Mouse (Mus musculus) forebrain, embryonic 14.5 days (tissue): Measurements from ENCODE around the gene Lamtor2. TPM values are rescaled to one million over a fixed set of nuclear protein-coding genes. Genes with fewer than 3 reads are reported as not detected.

Experiments used
- ATAC-seq: fragments of 200-750 bp; cut with Nextera tagmentation; 2 replicates; pipeline ENCODE4 v1.8.0; 2017; ENCODE audit warnings: mild to moderate bottlenecking, moderate library complexity
- DNase-seq: peaks from one replicate; pipeline ENCODE4 v3.0.0-alpha.2; 2015; ENCODE audit warnings: low spot score
- H3K27ac ChIP-seq: fragments of 300-500 bp; sonication (generic); 2 replicates; pipeline ENCODE4 v1.5.1; 2014; ENCODE audit warnings: low read depth, mild to moderate bottlenecking, control low read depth, low read length, moderate library complexity
- H3K27me3 ChIP-seq: fragments of 300-500 bp; sonication (generic); replicated peaks from 2 replicates; pipeline ENCODE4 v1.6.1; 2014; ENCODE audit warnings: low read length, control low read depth, mixed read lengths; ENCODE audit not compliant: control insufficient read depth, insufficient read depth
- H3K36me3 ChIP-seq: fragments of 300-500 bp; sonication (generic); 2 replicates; pipeline ENCODE4 v1.6.1; 2014; ENCODE audit warnings: low read length, control low read depth; ENCODE audit not compliant: control insufficient read depth, insufficient read depth
- H3K4me1 ChIP-seq: fragments of 300-500 bp; sonication (generic); 2 replicates; pipeline ENCODE4 v1.6.1; 2014; ENCODE audit warnings: antibody characterized with exemption, low read length, control low read depth; ENCODE audit not compliant: control insufficient read depth, insufficient read depth
- H3K4me2 ChIP-seq: fragments of 300-500 bp; sonication (generic); 2 replicates; pipeline ENCODE4 v1.6.1; 2014; ENCODE audit warnings: mild to moderate bottlenecking, control low read depth, low read length
- H3K4me3 ChIP-seq: fragments of 300-500 bp; sonication (generic); 2 replicates; pipeline ENCODE4 v1.5.1; 2014; ENCODE audit warnings: low read depth, low read length, control low read depth
- H3K9ac ChIP-seq: fragments of 300-500 bp; sonication (generic); 2 replicates; pipeline ENCODE4 v1.6.1; 2014; ENCODE audit warnings: mild to moderate bottlenecking, low read length, control low read depth, moderate library complexity
- H3K9me3 ChIP-seq: fragments of 300-500 bp; sonication (generic); replicated peaks from 2 replicates; pipeline ENCODE4 v1.6.1; 2016; ENCODE audit warnings: low read length, control low read depth, mixed read lengths; ENCODE audit not compliant: control insufficient read depth
- WGBS: fragments of 180-500 bp; shearing (Covaris S2); extraction: QIAGEN DNeasy Blood & Tissue Kit; methylation state at CpG from one replicate; pipeline ENCODE4 v1.1.7; 2014; 5-methylcytosine and 5-hydroxymethylcytosine counted together
- polyA plus RNA-seq: library from polyadenylated mRNA; unstranded; fragments of >200 nt; fragmentation: Nextera tagmentation; extraction: Ambion mirVana; gene quantifications from 2 replicates; pipeline ENCODE4 v1.2.1, GENCODE M21; 2014

Gene Lamtor2
- polyA plus RNA-seq, 1 experiment from 2014 or later = 122 TPM

DNA sequence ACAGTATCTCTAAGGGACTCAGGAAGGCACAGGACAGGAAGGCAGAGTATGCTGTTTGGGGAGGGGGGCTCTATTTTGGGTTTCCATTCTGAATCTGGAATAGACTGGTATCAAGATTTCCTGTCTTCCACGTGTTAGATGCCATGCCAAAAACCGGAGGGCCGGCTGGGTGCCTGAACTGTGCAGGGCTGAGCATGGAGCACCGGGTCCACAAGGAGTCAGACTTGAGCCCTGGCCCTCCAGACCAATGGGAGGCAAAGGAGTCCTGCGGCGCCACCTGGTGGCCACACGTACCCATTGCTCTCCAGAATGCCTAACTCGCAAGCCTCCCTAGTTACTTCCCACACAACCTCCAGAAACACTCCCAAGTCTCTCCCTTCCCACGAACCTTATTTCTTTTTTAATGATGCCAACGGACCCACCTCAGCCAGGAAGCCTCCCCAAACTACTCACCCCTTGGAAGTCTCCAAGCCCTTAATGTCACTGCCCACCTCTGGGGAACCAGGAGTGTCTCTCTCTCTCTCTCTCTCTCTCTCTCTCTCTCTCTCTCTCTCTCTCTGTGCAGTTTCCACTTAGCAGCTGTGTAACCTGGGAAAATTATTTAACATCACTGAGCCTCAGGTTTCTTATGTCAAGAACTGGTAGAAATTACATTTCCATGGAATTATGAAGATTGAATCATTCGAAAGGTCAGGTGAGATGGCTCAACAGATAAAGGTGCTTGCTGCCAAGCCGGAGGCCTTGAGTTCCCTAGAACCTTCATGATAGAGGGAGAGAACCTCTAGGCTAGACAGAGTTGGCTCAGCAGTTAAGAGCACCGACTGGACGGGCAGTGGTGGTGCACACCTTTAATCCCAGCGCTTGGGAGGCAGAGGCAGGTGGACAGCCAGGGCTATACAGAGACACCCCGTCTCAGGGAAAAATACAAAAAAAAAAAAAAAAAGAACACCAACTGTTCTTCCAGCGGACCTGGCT lies 26.4 kb downstream of the Lamtor2 start:
- H3K27me3 ChIP-seq = no peaks in the 10 kb centered on the region
- no peak overlapping the region for H3K4me3 ChIP-seq
- WGBS = 32% methylated on average over 17 of the region's 17 CpGs
- H3K36me3 ChIP-seq = peaks cover 30% of the 10 kb centered on the region
- H3K9me3 ChIP-seq = no peaks in the 10 kb centered on the region
- DNase-seq (peak; percentile 90), ATAC-seq (peak; percentile 65)
- peak overlapping the region; percentile 34 for H3K4me2 ChIP-seq
- no peak overlapping the region for H3K27ac ChIP-seq
- H3K4me1 ChIP-seq = peaks cover 31% of the 10 kb centered on the region
- H3K9ac ChIP-seq = 0 out of 2 replicates have a peak overlapping the region, but pooled peaks have one; percentile 5

DNA sequence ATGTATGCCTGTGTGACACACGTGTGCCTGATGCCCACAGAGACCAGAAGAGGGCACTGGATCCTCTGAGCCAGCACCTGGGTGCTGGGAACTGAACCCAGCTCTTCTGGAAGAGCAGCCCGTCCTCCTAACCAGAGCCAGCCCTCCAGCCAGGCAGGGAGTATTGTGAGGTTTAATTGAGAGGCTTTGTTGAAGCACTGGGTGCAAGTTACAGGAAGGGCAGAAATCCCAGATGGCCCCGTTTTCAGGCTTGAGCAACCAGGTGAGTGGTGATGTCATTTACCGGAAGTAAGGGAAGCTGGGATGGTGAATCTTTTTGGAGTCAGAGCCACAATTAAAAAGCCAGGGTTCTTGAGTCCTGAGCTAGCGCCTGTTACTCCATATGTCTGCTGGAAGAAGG lies 27.9 kb downstream of the Lamtor2 start:
- ATAC-seq = no peak
- Histone ChIP-seq H3K4me1 (peaks cover 27% of the 10 kb centered on the region), H3K27ac (no peak overlapping the region), H3K4me3 (no peak overlapping the region), H3K36me3 (peaks cover 30% of the 10 kb centered on the region), H3K9ac (no peak overlapping the region), H3K27me3 (no peaks in the 10 kb centered on the region), H3K4me2 (no peak overlapping the region), H3K9me3 (no peaks in the 10 kb centered on the region)
- WGBS = 85% methylated on average over 5 of the region's 5 CpGs
- DNase-seq = no peak

DNA sequence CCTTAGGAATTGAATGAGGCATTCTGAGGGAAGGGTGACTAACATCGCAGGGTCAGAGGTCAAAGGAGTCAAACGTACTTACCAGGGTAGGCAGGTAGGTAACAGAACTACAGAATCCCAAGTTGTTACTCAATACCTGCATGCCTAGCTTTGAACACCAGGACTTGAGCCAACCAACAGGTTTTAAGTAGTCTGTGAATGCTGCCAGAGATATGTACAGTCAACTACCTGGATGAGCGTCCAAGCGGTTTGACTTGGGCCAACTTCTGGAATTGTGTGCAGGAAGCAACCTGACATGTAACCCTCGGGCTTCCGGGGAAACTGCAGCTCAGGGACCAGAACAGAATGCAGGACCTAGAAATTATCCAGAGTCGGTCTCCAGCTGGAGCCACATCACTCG lies 29.8 kb downstream of the Lamtor2 start:
- H3K4me3 ChIP-seq = no peak overlapping the region
- H3K4me1 ChIP-seq = peaks cover 9% of the 10 kb centered on the region
- 94% methylated on average over 8 of the region's 8 CpGs for WGBS

DNA sequence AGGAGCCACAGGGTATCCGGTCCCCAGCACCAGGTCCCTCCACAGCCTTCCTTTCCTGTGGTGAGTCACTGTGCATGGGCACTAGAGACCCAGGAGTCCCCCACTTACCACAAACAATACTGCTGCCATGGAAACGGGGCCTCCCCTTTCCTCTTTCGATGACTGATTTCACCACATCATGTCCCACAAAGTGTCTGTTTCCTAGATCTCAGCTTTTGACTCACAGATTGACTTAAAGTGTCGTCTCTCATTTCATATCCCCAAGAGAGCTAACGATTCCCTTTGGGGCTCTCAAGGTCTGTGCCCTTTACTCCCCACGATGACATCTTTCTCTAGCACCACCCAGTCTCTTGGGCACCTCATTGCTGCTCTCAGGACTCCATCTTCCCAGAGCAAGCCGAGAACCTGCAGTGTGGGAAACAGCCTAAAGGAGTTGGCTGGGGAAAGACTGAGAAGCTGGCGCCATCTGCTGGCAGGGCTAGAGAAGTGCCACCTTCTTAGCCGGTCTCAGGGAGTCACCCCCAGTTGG lies 31.0 kb downstream of the Lamtor2 start:
- H3K27ac ChIP-seq = no peak overlapping the region
- DNase-seq (peak; percentile 76), ATAC-seq (peak; percentile 42)
- H3K9ac ChIP-seq = no peak overlapping the region
- no peak overlapping the region for H3K4me3 ChIP-seq
- H3K27me3 ChIP-seq = no peaks in the 10 kb centered on the region
- no peaks in the 10 kb centered on the region for H3K9me3 ChIP-seq
- H3K4me1 ChIP-seq = no peaks in the 10 kb centered on the region; the same call in 1 of the 2 replicates
- H3K36me3 ChIP-seq = peaks cover 27% of the 10 kb centered on the region
- 39% methylated on average over 9 of the region's 9 CpGs for WGBS
- no peak overlapping the region for H3K4me2 ChIP-seq

More for the DNA sequence above, 29.8 kb downstream of the Lamtor2 start:
- Histone ChIP-seq H3K9ac (no peak overlapping the region), H3K27ac (no peak overlapping the region), H3K4me2 (no peak overlapping the region), H3K27me3 (no peaks in the 10 kb centered on the region), H3K9me3 (no peaks in the 10 kb centered on the region), H3K36me3 (peaks cover 27% of the 10 kb centered on the region)
- no peak for ATAC-seq
- no peak for DNase-seq

DNA sequence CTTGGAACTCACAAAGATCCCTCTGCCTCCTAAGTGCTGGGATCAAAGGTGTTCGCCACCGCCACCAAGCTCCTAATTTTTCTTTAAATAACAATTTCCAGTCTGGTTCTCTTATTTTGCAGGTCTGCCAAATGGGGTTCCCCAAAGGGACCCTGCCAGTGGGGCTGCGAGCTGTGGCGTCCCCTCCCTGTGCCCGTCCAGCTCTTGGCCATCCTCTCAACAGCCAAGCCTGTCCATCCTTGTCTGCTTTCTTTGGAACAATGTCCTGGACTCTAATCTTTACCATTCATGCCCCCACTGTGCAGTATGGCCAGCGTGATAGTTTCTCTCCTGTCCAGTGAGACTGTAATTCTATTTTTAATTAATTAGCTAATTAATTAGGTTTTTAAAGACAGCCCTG lies 31.7 kb downstream of the Lamtor2 start:
- no peak overlapping the region for H3K4me2 ChIP-seq
- H3K27ac ChIP-seq = no peak overlapping the region
- ATAC-seq (no peak), DNase-seq (no peak)
- no peak overlapping the region for H3K4me3 ChIP-seq
- H3K27me3 ChIP-seq = no peaks in the 10 kb centered on the region
- H3K9me3 ChIP-seq = no peaks in the 10 kb centered on the region
- H3K9ac ChIP-seq = no peak overlapping the region
- 84% methylated on average over 6 of the region's 6 CpGs for WGBS
- H3K4me1 ChIP-seq = no peaks in the 10 kb centered on the region; the same call in 1 of the 2 replicates
- H3K36me3 ChIP-seq = peaks cover 27% of the 10 kb centered on the region

DNA sequence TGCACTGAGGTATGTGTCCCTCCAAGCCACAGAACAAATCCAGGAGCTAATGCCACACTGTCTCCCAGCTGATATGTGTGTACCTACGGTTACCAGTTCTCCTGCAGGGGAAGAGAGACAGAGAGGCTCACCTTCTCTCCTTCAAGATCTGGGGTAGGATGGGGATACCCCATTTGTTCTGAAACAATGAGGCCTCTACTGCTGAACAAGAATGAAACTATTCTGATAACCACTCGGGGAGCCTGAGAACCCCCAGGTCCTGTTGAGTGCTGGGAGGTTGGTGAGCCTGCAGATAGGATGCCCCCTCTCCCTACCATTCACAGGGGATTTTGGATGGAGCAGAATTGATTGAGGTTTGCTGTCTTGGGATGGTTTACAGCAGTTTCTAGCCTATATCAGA lies 32.8 kb downstream of the Lamtor2 start:
- Histone ChIP-seq H3K9ac (no peak overlapping the region), H3K36me3 (peaks cover 22% of the 10 kb centered on the region), H3K27me3 (no peaks in the 10 kb centered on the region), H3K4me3 (no peak overlapping the region), H3K27ac (no peak overlapping the region), H3K4me1 (no peaks in the 10 kb centered on the region), H3K4me2 (no peak overlapping the region), H3K9me3 (no peaks in the 10 kb centered on the region)
- 78% methylated on average over 2 of the region's 2 CpGs for WGBS
- no peak for DNase-seq
- ATAC-seq = no peak

DNA sequence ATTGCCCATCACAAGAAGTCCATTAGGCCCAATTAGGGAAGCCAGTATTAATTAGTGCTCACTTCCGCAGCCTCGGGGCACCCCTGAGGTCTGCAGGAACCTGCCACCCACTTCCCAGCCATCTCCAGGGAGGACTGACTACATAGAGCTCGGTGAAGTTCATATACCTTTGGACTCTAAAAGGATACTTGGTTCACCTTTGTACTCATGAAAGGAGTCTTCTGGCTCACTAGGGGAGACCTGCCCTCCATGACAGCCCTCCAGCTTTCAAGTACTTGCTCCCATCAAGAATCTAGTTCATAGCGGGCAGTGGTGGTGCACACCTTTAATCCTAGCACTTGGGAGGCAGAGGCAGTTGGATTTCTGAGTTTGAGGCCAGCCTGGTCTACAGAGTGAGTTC lies 34.5 kb downstream of the Lamtor2 start:
- Histone ChIP-seq H3K27ac (no peak overlapping the region), H3K27me3 (no peaks in the 10 kb centered on the region), H3K9ac (no peak overlapping the region), H3K4me1 (no peaks in the 10 kb centered on the region; the same call in 1 of the 2 replicates), H3K4me2 (no peak overlapping the region), H3K4me3 (no peak overlapping the region), H3K9me3 (no peaks in the 10 kb centered on the region), H3K36me3 (peaks cover 7% of the 10 kb centered on the region)
- ATAC-seq = no peak
- WGBS = 70% methylated on average over 4 of the region's 4 CpGs
- no peak for DNase-seq

DNA sequence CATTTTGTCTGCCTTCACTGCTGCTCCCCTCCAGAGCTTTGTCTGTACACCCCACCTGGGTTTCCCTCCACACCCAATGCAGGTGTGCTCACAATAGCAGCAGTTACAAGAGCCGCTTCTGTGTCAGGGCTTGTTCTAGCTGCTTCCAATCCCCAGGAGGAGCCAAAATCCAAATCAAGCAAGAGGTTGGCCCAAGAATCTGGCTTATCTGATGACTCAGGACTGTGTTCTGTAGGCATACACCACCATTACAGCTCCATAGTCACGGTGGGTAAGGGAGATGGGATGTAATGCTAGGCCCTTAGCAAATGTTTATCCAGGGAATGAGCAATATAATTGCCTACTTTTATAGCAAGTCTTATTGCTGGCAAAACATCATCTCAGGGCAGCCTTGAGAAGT lies 36.5 kb downstream of the Lamtor2 start:
- 85% methylated on average over 2 of the region's 2 CpGs for WGBS
- no peak overlapping the region for H3K4me3 ChIP-seq
- H3K27me3 ChIP-seq = no peaks in the 10 kb centered on the region
- ATAC-seq (no peak), DNase-seq (no peak)
- H3K9ac ChIP-seq = no peak overlapping the region
- peaks cover 9% of the 10 kb centered on the region for H3K4me1 ChIP-seq
- no peaks in the 10 kb centered on the region for H3K9me3 ChIP-seq
- H3K36me3 ChIP-seq = no peaks in the 10 kb centered on the region
- no peak overlapping the region for H3K4me2 ChIP-seq
- H3K27ac ChIP-seq = no peak overlapping the region

DNA sequence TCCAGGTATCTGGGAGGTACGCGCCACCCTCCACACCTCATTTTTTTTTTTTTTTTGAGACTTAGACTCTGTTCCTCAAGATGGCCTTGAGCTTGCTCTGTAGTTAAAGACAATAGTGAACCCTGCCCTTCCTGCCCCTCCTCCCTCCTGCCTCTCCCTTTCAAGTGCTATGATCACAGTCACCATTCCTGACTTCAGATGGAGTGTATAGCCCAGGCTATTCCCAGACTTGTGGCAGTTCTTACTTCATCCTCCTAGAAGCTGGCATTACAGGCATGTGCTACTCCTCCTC lies 37.8 kb downstream of the Lamtor2 start:
- Histone ChIP-seq H3K4me3 (no peak overlapping the region), H3K4me2 (no peak overlapping the region), H3K9ac (no peak overlapping the region), H3K9me3 (no peaks in the 10 kb centered on the region), H3K27me3 (no peaks in the 10 kb centered on the region), H3K4me1 (peaks cover 12% of the 10 kb centered on the region), H3K36me3 (no peaks in the 10 kb centered on the region), H3K27ac (no peak overlapping the region)
- no peak for ATAC-seq
- WGBS = 100% methylated on average over 2 of the region's 2 CpGs
- DNase-seq = no peak
